Mouse (Mus musculus) CD4-positive, CD25-positive, alpha-beta regulatory T cell, adult 2 months (primary cell): ENCODE results near the gene Soga3.
A peak's percentile ranks its signal among the peaks of the same experiment; 100 is the strongest.

Source experiments
- DNase-seq: peaks from one replicate; pipeline ENCODE4 v3.0.0-alpha.2; 2012; ENCODE audit warnings: low read depth, low spot score

Gene Soga3

GRCm38 (mm10) chr10:29143566-29144335 is at the start of gene Soga3:
Soga3 (plus strand) TSS chr10:29143839.
- DNase-seq, result no peak

- DNase-seq, result peak; percentile 31
These were observed 36.7 kb upstream of the Soga3 start for GRCm38 (mm10) chr10:29106962-29107361.

GRCm38 (mm10) chr10:29142556-29143105 is 1.0 kb upstream of the Soga3 start:
- no peak for DNase-seq

- no peak for DNase-seq
These were observed 1.2 kb downstream of the Soga3 start for GRCm38 (mm10) chr10:29144612-29145405.

GRCm38 (mm10) chr10:29146198-29146857 is 2.7 kb downstream of the Soga3 start:
- no peak for DNase-seq

- DNase-seq, result peak; percentile 4
These were observed 3.4 kb downstream of the Soga3 start for GRCm38 (mm10) chr10:29146858-29147640.

- DNase-seq, result no peak
These were observed 4.0 kb downstream of the Soga3 start for GRCm38 (mm10) chr10:29147641-29147990.

- DNase-seq, result no peak
These were observed 4.4 kb downstream of the Soga3 start for GRCm38 (mm10) chr10:29148076-29148475.

- no peak for DNase-seq
These were observed 11.7 kb downstream of the Soga3 start for GRCm38 (mm10) chr10:29155304-29155703.

- DNase-seq, result no peak
These were observed 18.0 kb downstream of the Soga3 start for GRCm38 (mm10) chr10:29161664-29162063.

- DNase-seq, result no peak
These were observed 30.1 kb downstream of the Soga3 start for GRCm38 (mm10) chr10:29173778-29174177.

GRCm38 (mm10) chr10:29175656-29176055 is 32.0 kb downstream of the Soga3 start:
- DNase-seq, result no peak

GRCm38 (mm10) chr10:29176881-29177280 is 33.2 kb downstream of the Soga3 start:
- DNase-seq, result no peak

- DNase-seq, result no peak
These were observed 34.4 kb downstream of the Soga3 start for GRCm38 (mm10) chr10:29178003-29178402.

- DNase-seq, result no peak
These were observed 36.6 kb downstream of the Soga3 start for GRCm38 (mm10) chr10:29180210-29180609.

- DNase-seq, result no peak
These were observed 37.4 kb downstream of the Soga3 start for GRCm38 (mm10) chr10:29181046-29181445.

GRCm38 (mm10) chr10:29193769-29194168 is 50.1 kb downstream of the Soga3 start:
- no peak for DNase-seq

GRCm38 (mm10) chr10:29196811-29197210 is 53.2 kb downstream of the Soga3 start:
- no peak for DNase-seq

- DNase-seq, result no peak
These were observed 55.0 kb downstream of the Soga3 start, which contains the start of gene Gm49353 for GRCm38 (mm10) chr10:29198642-29199041. Gm49353 (plus strand) TSS chr10:29198954.

GRCm38 (mm10) chr10:29199835-29200234 is 56.2 kb downstream of the Soga3 start:
- no peak for DNase-seq

- no peak for DNase-seq
These were observed 57.0 kb downstream of the Soga3 start for GRCm38 (mm10) chr10:29200609-29201008.
